Mouse (Mus musculus): Measurements from ENCODE around the gene Cda. TPM values are rescaled to one million over a fixed set of nuclear protein-coding genes. Genes with fewer than 3 reads are reported as not detected.
"Not testable (repeated sequence)": the region's sequence is repeated elsewhere in the genome, so short reads cannot be mapped to it uniquely, and the experiment has no call there.

Cda gene
- polyA plus RNA-seq, 1 experiment: not detected

- TF ChIP-seq CTCF (IDR thresholded peaks at IDR 0.05; ENCODE audit: low read depth, low read length) (no peak), POLR2A (IDR thresholded peaks at IDR 0.05; ENCODE audit: borderline replicate concordance, low read depth, low read length) (no peak)
- H3K4me1 ChIP-seq (ENCODE audit: control insufficient read depth, insufficient read depth, low read length): peaks cover 38% of the 10 kb centered on the region
- H3K4me3 ChIP-seq (ENCODE audit: insufficient read depth, low read length): no peak overlapping the region
Measured at GRCm38 (mm10) chr4:138339963-138340362, 27.8 kb downstream of the Cda start.

GRCm38 (mm10) chr4:138337341-138337740, 30.5 kb downstream of the Cda start:
- TF ChIP-seq POLR2A (IDR thresholded peaks at IDR 0.05; ENCODE audit: borderline replicate concordance, low read depth, low read length) (no peak), CTCF (IDR thresholded peaks at IDR 0.05; ENCODE audit: low read depth, low read length) (no peak)
- H3K4me3 ChIP-seq (ENCODE audit: insufficient read depth, low read length): no peak overlapping the region
- H3K4me1 ChIP-seq (ENCODE audit: control insufficient read depth, insufficient read depth, low read length): peaks cover 24% of the 10 kb centered on the region
- no peak overlapping the region for H3K27ac ChIP-seq (ENCODE audit: insufficient read depth, low read depth, low read length)

More at GRCm38 (mm10) chr4:138339963-138340362, 27.8 kb downstream of the Cda start:
- H3K27ac ChIP-seq (ENCODE audit: insufficient read depth, low read depth, low read length): no peak overlapping the region

- TF ChIP-seq POLR2A (IDR thresholded peaks at IDR 0.05; ENCODE audit: borderline replicate concordance, low read depth, low read length) (no peak), CTCF (IDR thresholded peaks at IDR 0.05; ENCODE audit: low read depth, low read length) (no peak)
- Histone ChIP-seq H3K4me1 (ENCODE audit: control insufficient read depth, insufficient read depth, low read length) (peaks cover 24% of the 10 kb centered on the region), H3K4me3 (ENCODE audit: insufficient read depth, low read length) (no peak overlapping the region), H3K27ac (ENCODE audit: insufficient read depth, low read depth, low read length) (peak overlapping the region; percentile 73)
Measured at GRCm38 (mm10) chr4:138336876-138337275, 30.9 kb downstream of the Cda start.

- TF ChIP-seq CTCF (IDR thresholded peaks at IDR 0.05; ENCODE audit: low read depth, low read length) (0 out of 2 replicates have a peak, but pooled peaks have one; percentile 4), POLR2A (IDR thresholded peaks at IDR 0.05; ENCODE audit: borderline replicate concordance, low read depth, low read length) (no peak)
Measured at GRCm38 (mm10) chr4:138335648-138336047, 32.1 kb downstream of the Cda start.

GRCm38 (mm10) chr4:138335036-138335435, 32.8 kb downstream of the Cda start:
- peaks cover 17% of the 10 kb centered on the region for H3K4me1 ChIP-seq (ENCODE audit: control insufficient read depth, insufficient read depth, low read length)
- no peak for TF ChIP-seq CTCF (IDR thresholded peaks at IDR 0.05; ENCODE audit: low read depth, low read length)
- H3K27ac ChIP-seq (ENCODE audit: insufficient read depth, low read depth, low read length): no peak overlapping the region
- no peak overlapping the region for H3K4me3 ChIP-seq (ENCODE audit: insufficient read depth, low read length)

More at GRCm38 (mm10) chr4:138335648-138336047, 32.1 kb downstream of the Cda start:
- H3K4me3 ChIP-seq (ENCODE audit: insufficient read depth, low read length): no peak overlapping the region
- H3K27ac ChIP-seq (ENCODE audit: insufficient read depth, low read depth, low read length): no peak overlapping the region
- H3K4me1 ChIP-seq (ENCODE audit: control insufficient read depth, insufficient read depth, low read length): peaks cover 23% of the 10 kb centered on the region

GRCm38 (mm10) chr4:138333135-138333534, 34.7 kb downstream of the Cda start:
- Histone ChIP-seq H3K4me1 (ENCODE audit: control insufficient read depth, insufficient read depth, low read length) (peaks cover 17% of the 10 kb centered on the region), H3K27ac (ENCODE audit: insufficient read depth, low read depth, low read length) (no peak overlapping the region), H3K4me3 (ENCODE audit: insufficient read depth, low read length) (no peak overlapping the region)
- TF ChIP-seq CTCF (IDR thresholded peaks at IDR 0.05; ENCODE audit: low read depth, low read length): no peak
- TF ChIP-seq POLR2A (IDR thresholded peaks at IDR 0.05; ENCODE audit: borderline replicate concordance, low read depth, low read length): no peak

- Histone ChIP-seq H3K4me1 (ENCODE audit: control insufficient read depth, insufficient read depth, low read length) (peaks cover 7% of the 10 kb centered on the region), H3K4me3 (ENCODE audit: insufficient read depth, low read length) (no peak overlapping the region), H3K27ac (ENCODE audit: insufficient read depth, low read depth, low read length) (no peak overlapping the region)
- TF ChIP-seq CTCF (IDR thresholded peaks at IDR 0.05; ENCODE audit: low read depth, low read length) (no peak), POLR2A (IDR thresholded peaks at IDR 0.05; ENCODE audit: borderline replicate concordance, low read depth, low read length) (no peak)
Measured at GRCm38 (mm10) chr4:138331647-138332046, 36.1 kb downstream of the Cda start.

- Histone ChIP-seq H3K4me3 (ENCODE audit: insufficient read depth, low read length) (no peak overlapping the region), H3K27ac (ENCODE audit: insufficient read depth, low read depth, low read length) (no peak overlapping the region), H3K4me1 (ENCODE audit: control insufficient read depth, insufficient read depth, low read length) (0 out of 2 replicates have a peak, but pooled peaks cover 2% of the 10 kb centered on the region)
- TF ChIP-seq CTCF (IDR thresholded peaks at IDR 0.05; ENCODE audit: low read depth, low read length) (no peak), POLR2A (IDR thresholded peaks at IDR 0.05; ENCODE audit: borderline replicate concordance, low read depth, low read length) (no peak)
Measured at GRCm38 (mm10) chr4:138330264-138330671, 37.5 kb downstream of the Cda start.

- 0 out of 2 replicates have a peak, but pooled peaks cover 2% of the 10 kb centered on the region for H3K4me1 ChIP-seq (ENCODE audit: control insufficient read depth, insufficient read depth, low read length)
- TF ChIP-seq POLR2A (IDR thresholded peaks at IDR 0.05; ENCODE audit: borderline replicate concordance, low read depth, low read length) (no peak), CTCF (IDR thresholded peaks at IDR 0.05; ENCODE audit: low read depth, low read length) (no peak)
- H3K4me3 ChIP-seq (ENCODE audit: insufficient read depth, low read length): peak overlapping the region; percentile 48
- peak overlapping the region; percentile 53 for H3K27ac ChIP-seq (ENCODE audit: insufficient read depth, low read depth, low read length)
Measured at GRCm38 (mm10) chr4:138327891-138328470, 39.8 kb downstream of the Cda start.

- H3K4me3 ChIP-seq (ENCODE audit: insufficient read depth, low read length); H3K27ac ChIP-seq (ENCODE audit: insufficient read depth, low read depth, low read length); H3K4me1 ChIP-seq (ENCODE audit: control insufficient read depth, insufficient read depth, low read length): not testable (repeated sequence)
Measured at GRCm38 (mm10) chr4:138327155-138327554, 40.6 kb downstream of the Cda start.
